Comparison of ENCODE assay signal across 8 mouse cellular contexts in genomic region chr12:40164621-40165020, GRCm38 (mm10). TPM values are rescaled to one million over a fixed set of nuclear protein-coding genes. Genes with fewer than 3 reads are reported as not detected.
A peak's percentile ranks its signal among the peaks of the same experiment; 100 is the strongest.
DNase-seq lines count a peak whose midpoint lies in the region; ATAC-seq and TF ChIP-seq lines count a peak whose summit lies in the region.

No protein-coding gene starts in this region.

- H3K4me3 ChIP-seq in left cerebral cortex, adult 2 months: no peak overlapping the region
- no peak overlapping the region for H3K4me3 ChIP-seq in embryonic facial prominence, embryonic 13.5 days
- no peak overlapping the region for H3K4me3 ChIP-seq in kidney, embryonic 16.5 days (ENCODE audit: low read length)
- H3K4me3 ChIP-seq in neural tube, embryonic 12.5 days: no peak overlapping the region
- H3K4me3 ChIP-seq in heart, embryonic 12.5 days: no peak overlapping the region

- peak; percentile 64; the same call in 1 of the 2 replicates for ATAC-seq in embryonic facial prominence, embryonic 13.5 days (ENCODE audit: insufficient number of reproducible peaks, insufficient read depth, low FRiP score, low TSS enrichment, low read depth)
- ATAC-seq in kidney, embryonic 16.5 days (ENCODE audit: low FRiP score, low TSS enrichment): peak; percentile 86
- ATAC-seq in neural tube, embryonic 12.5 days (ENCODE audit: low FRiP score, low read depth): peak; percentile 77
- no peak for ATAC-seq in erythroblast, adult 5-6 weeks (replicated peaks; ENCODE audit: low FRiP score, poor library complexity, severe bottlenecking)
- no peak for ATAC-seq in heart, embryonic 12.5 days (ENCODE audit: insufficient number of reproducible peaks, low FRiP score)

- 5% methylated on average over 2 of the region's 2 CpGs for WGBS in embryonic facial prominence, embryonic 13.5 days
- WGBS in kidney, embryonic 16.5 days: 1% methylated on average over 2 of the region's 2 CpGs
- WGBS in neural tube, embryonic 12.5 days: 18% methylated on average over 2 of the region's 2 CpGs
- WGBS in heart, embryonic 12.5 days: 4% methylated on average over 2 of the region's 2 CpGs

- H3K27ac ChIP-seq in left cerebral cortex, adult 2 months: no peak overlapping the region
- no peak overlapping the region for H3K27ac ChIP-seq in embryonic facial prominence, embryonic 13.5 days
- no peak overlapping the region for H3K27ac ChIP-seq in kidney, embryonic 16.5 days (ENCODE audit: low read length)
- H3K27ac ChIP-seq in neural tube, embryonic 12.5 days: no peak overlapping the region
- no peak overlapping the region for H3K27ac ChIP-seq in heart, embryonic 12.5 days (ENCODE audit: poor library complexity, severe bottlenecking)

- no peaks in the 10 kb centered on the region for H3K4me1 ChIP-seq in embryonic facial prominence, embryonic 13.5 days
- H3K4me1 ChIP-seq in kidney, embryonic 16.5 days (ENCODE audit: insufficient read depth, low read length): no peaks in the 10 kb centered on the region
- no peaks in the 10 kb centered on the region for H3K4me1 ChIP-seq in neural tube, embryonic 12.5 days
- H3K4me1 ChIP-seq in heart, embryonic 12.5 days (replicated peaks): 0 out of 2 replicates have a peak, but pooled peaks cover 5% of the 10 kb centered on the region

- H3K9ac ChIP-seq in embryonic facial prominence, embryonic 13.5 days: no peak overlapping the region
- H3K9ac ChIP-seq in kidney, embryonic 16.5 days (replicated peaks; ENCODE audit: low read length): no peak overlapping the region
- H3K9ac ChIP-seq in neural tube, embryonic 12.5 days: no peak overlapping the region
- H3K9ac ChIP-seq in heart, embryonic 12.5 days: no peak overlapping the region

- intact Hi-C loops in left cerebral cortex, adult 2 months (cut with DNase I): loop anchor here (1.0 to 5.0 kb wide), 3 partner anchors 82 to 654 kb away; no protein-coding TSS in a partner anchor
- intact Hi-C loops in left cerebral cortex, postnatal 4 days (cut with DNase I): loop anchor here (2.0 to 10.0 kb wide), 3 partner anchors 82 to 654 kb away; no protein-coding TSS in a partner anchor

- H3K27me3 ChIP-seq in embryonic facial prominence, embryonic 13.5 days: no peaks in the 10 kb centered on the region
- H3K27me3 ChIP-seq in kidney, embryonic 16.5 days (ENCODE audit: insufficient read depth, low read length): no peaks in the 10 kb centered on the region
- H3K27me3 ChIP-seq in neural tube, embryonic 12.5 days (replicated peaks): no peaks in the 10 kb centered on the region
- H3K27me3 ChIP-seq in heart, embryonic 12.5 days (replicated peaks): no peaks in the 10 kb centered on the region

- no peaks in the 10 kb centered on the region for H3K36me3 ChIP-seq in embryonic facial prominence, embryonic 13.5 days
- H3K36me3 ChIP-seq in kidney, embryonic 16.5 days (ENCODE audit: insufficient read depth, low read length): no peaks in the 10 kb centered on the region
- no peaks in the 10 kb centered on the region for H3K36me3 ChIP-seq in neural tube, embryonic 12.5 days
- H3K36me3 ChIP-seq in heart, embryonic 12.5 days: no peaks in the 10 kb centered on the region

- no peaks in the 10 kb centered on the region for H3K9me3 ChIP-seq in embryonic facial prominence, embryonic 13.5 days
- no peaks in the 10 kb centered on the region for H3K9me3 ChIP-seq in kidney, embryonic 16.5 days (ENCODE audit: low read length)
- H3K9me3 ChIP-seq in neural tube, embryonic 12.5 days: no peaks in the 10 kb centered on the region
- H3K9me3 ChIP-seq in heart, embryonic 12.5 days (replicated peaks): no peaks in the 10 kb centered on the region

- no peak for DNase-seq in left cerebral cortex, adult 2 months (ENCODE audit: extremely low spot score in 1 of 2, low spot score in 2 of 2)
- DNase-seq in left cerebral cortex, postnatal 4 days: no peak
- peak; percentile 69 for DNase-seq in NIH3T3 (ENCODE audit: low read depth)

- no peak overlapping the region for H3K4me2 ChIP-seq in embryonic facial prominence, embryonic 13.5 days
- H3K4me2 ChIP-seq in kidney, embryonic 16.5 days (replicated peaks; ENCODE audit: low read depth, low read length): no peak overlapping the region
- no peak overlapping the region for H3K4me2 ChIP-seq in neural tube, embryonic 12.5 days (replicated peaks)
- H3K4me2 ChIP-seq in heart, embryonic 12.5 days: no peak overlapping the region

- peak; percentile 88 for TF ChIP-seq CTCF in left cerebral cortex, adult 2 months (IDR thresholded peaks at IDR 0.05)

RNA-seq across cellular contexts. Expression of gene Scin, which starts 30.6 kb away (rescaled TPM):
- total RNA-seq in left cerebral cortex, adult 2 months (2021): not detected
- under 1 TPM in 1 of 2 experiments, not detected in 1; 0.12 TPM for total RNA-seq in left cerebral cortex, postnatal 4 days (2021)
- polyA plus RNA-seq in embryonic facial prominence, embryonic 13.5 days (2015; fragmentation: Nextera tagmentation; extraction: Ambion mirVana): 5.5 and 8.1 TPM in 2 replicates
- polyA plus RNA-seq in kidney, embryonic 16.5 days (2015; fragmentation: Nextera tagmentation; extraction: Ambion mirVana): 25.1 and 26.3 TPM in 2 replicates
- 0.29 and 0.82 TPM in 2 replicates for polyA plus RNA-seq in neural tube, embryonic 12.5 days (2016; fragmentation: Nextera tagmentation; extraction: Ambion mirVana)
- total RNA-seq in erythroblast, adult 5-6 weeks (2015; ENCODE audit: low replicate concordance): 2.1 and 2.3 TPM in 2 replicates
- total RNA-seq in erythroblast, adult 5-6 weeks (2017; ENCODE audit: low replicate concordance): 0.94 and 0.98 TPM in 2 replicates
- polyA plus RNA-seq in heart, embryonic 12.5 days (2016; fragmentation: Nextera tagmentation; extraction: Ambion mirVana): 2.5 and 2.7 TPM in 2 replicates

RNA-seq across cellular contexts. Expression of gene Lsmem1, which starts 34.7 kb away (rescaled TPM):
- total RNA-seq in left cerebral cortex, adult 2 months (2021): 1 to 10 TPM; 1.5 to 1.7 TPM
- under 1 TPM in 1 of 2 experiments, not detected in 1; 0.54 TPM for total RNA-seq in left cerebral cortex, postnatal 4 days (2021)
- 0.22 TPM in 1 of 2 replicates, not detected in the other for polyA plus RNA-seq in embryonic facial prominence, embryonic 13.5 days (2015; fragmentation: Nextera tagmentation; extraction: Ambion mirVana)
- polyA plus RNA-seq in kidney, embryonic 16.5 days (2015; fragmentation: Nextera tagmentation; extraction: Ambion mirVana): 0.21 and 0.23 TPM in 2 replicates
- polyA plus RNA-seq in neural tube, embryonic 12.5 days (2016; fragmentation: Nextera tagmentation; extraction: Ambion mirVana): 0.09 and 0.15 TPM in 2 replicates
- not detected in 2 replicates for total RNA-seq in erythroblast, adult 5-6 weeks (2015; ENCODE audit: low replicate concordance)
- total RNA-seq in erythroblast, adult 5-6 weeks (2017; ENCODE audit: low replicate concordance): not detected in 2 replicates
- 28.4 and 28.7 TPM in 2 replicates for polyA plus RNA-seq in heart, embryonic 12.5 days (2016; fragmentation: Nextera tagmentation; extraction: Ambion mirVana)

Comparison
In these comparisons a context has a peak if more than half of its experiments do, and no peak if none do; other contexts are left out.
1. ATAC-seq: peak in embryonic facial prominence, embryonic 13.5 days (single experiment), kidney, embryonic 16.5 days (single experiment) and neural tube, embryonic 12.5 days (single experiment); none in erythroblast, adult 5-6 weeks (single experiment) and heart, embryonic 12.5 days (single experiment).
2. RNA of gene Lsmem1, which starts 34.7 kb away (polyA plus RNA-seq): 28.4 to 28.7 TPM in heart, embryonic 12.5 days; 0.21 to 0.23 TPM in kidney, embryonic 16.5 days, 0.09 to 0.15 TPM in neural tube, embryonic 12.5 days and 0.22 TPM in embryonic facial prominence, embryonic 13.5 days; every median in the first group is over 10 times any median in the second.